Mouse (Mus musculus) lung, postnatal 0 days (tissue): ENCODE measurements around the gene Mrps7. TPM values are rescaled to one million over a fixed set of nuclear protein-coding genes. Genes with fewer than 3 reads are reported as not detected.

ENCODE experiments used
- ATAC-seq: fragments of 200-750 bp; cut with Nextera tagmentation; 2 replicates; pipeline ENCODE4 v1.8.0; 2017; ENCODE audit warnings: moderate library complexity
- DNase-seq: peaks from one replicate; pipeline ENCODE4 v3.0.0-alpha.2; 2016; ENCODE audit warnings: low spot score
- H3K27ac ChIP-seq: fragments of 300-500 bp; sonication (generic); 2 replicates; pipeline ENCODE4 v1.5.1; 2014; ENCODE audit warnings: antibody characterized with exemption, mild to moderate bottlenecking, low read length, mixed read lengths
- H3K27me3 ChIP-seq: fragments of 300-500 bp; sonication (generic); replicated peaks from 2 replicates; pipeline ENCODE4 v1.6.1; 2014; ENCODE audit warnings: low read length, mixed read lengths; ENCODE audit not compliant: insufficient read depth
- H3K36me3 ChIP-seq: fragments of 300-500 bp; sonication (generic); 2 replicates; pipeline ENCODE4 v1.6.1; 2014; ENCODE audit warnings: low read length, mixed read lengths; ENCODE audit not compliant: insufficient read depth
- H3K4me1 ChIP-seq: fragments of 300-500 bp; sonication (generic); 2 replicates; pipeline ENCODE4 v1.6.1; 2014; ENCODE audit warnings: antibody characterized with exemption, low read depth, low read length, mixed read lengths; ENCODE audit not compliant: insufficient read depth
- H3K4me2 ChIP-seq: fragments of 300-500 bp; sonication (generic); replicated peaks from 2 replicates; pipeline ENCODE4 v1.6.1; 2014; ENCODE audit warnings: low read depth, mild to moderate bottlenecking, low read length, moderate library complexity, mixed read lengths
- H3K4me3 ChIP-seq: fragments of 300-500 bp; sonication (generic); 2 replicates; pipeline ENCODE4 v1.5.1; 2014; ENCODE audit warnings: low read depth, low read length
- H3K9ac ChIP-seq: fragments of 300-500 bp; sonication (generic); replicated peaks from 2 replicates; pipeline ENCODE4 v1.6.1; 2014; ENCODE audit warnings: low read depth, mild to moderate bottlenecking
- H3K9me3 ChIP-seq: fragments of 300-500 bp; sonication (generic); 2 replicates; pipeline ENCODE4 v1.6.1; 2016; ENCODE audit warnings: low read length, mixed read lengths
- CTCF ChIP-seq: IDR thresholded peaks from 2 replicates; pipeline ENCODE4 v1.5.1; 2016; ENCODE audit warnings: antibody characterized with exemption, mild to moderate bottlenecking
- EP300 ChIP-seq: IDR thresholded peaks from 2 replicates; pipeline ENCODE4 v1.6.1; 2016; ENCODE audit warnings: antibody characterized with exemption, mild to moderate bottlenecking, control low read depth
- WGBS: fragments of 180-500 bp; shearing (Covaris S2); extraction: QIAGEN DNeasy Blood & Tissue Kit; methylation state at CpG from one replicate; pipeline ENCODE4 v1.1.7; 2014; 5-methylcytosine and 5-hydroxymethylcytosine counted together
- polyA plus RNA-seq: library from polyadenylated mRNA; unstranded; fragments of >200 nt; fragmentation: Nextera tagmentation; extraction: Ambion mirVana; gene quantifications from 2 replicates; pipeline ENCODE4 v1.2.1, GENCODE M21; 2015

The Mrps7 gene
- polyA plus RNA-seq, 1 experiment from 2014 or later, result 47.4 TPM

DNA sequence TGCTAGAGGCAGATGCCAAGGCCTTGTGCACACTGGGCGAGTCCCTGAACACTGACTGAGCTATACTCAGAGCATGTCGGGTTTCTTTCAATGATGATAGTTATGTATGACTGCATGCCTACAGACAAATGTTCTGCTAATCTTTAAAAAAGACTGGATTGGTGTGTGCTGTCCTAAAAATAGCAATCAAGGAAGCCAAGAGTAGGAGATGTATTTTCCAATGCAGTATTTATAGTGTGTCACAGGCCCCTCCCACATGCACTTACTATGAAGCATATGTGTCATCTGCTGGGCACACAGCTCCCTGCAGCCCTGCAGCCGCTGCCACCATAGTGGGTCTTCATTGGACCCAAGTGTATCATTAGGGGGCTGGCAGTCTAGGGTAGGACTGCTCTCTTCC, 49.5 kb downstream of the Mrps7 start:
- 80% methylated on average over 3 of the region's 3 CpGs for WGBS
- Histone ChIP-seq H3K4me3 (no peak overlapping the region), H3K4me2 (no peak overlapping the region), H3K27ac (no peak overlapping the region), H3K36me3 (no peaks in the 10 kb centered on the region; the same call in 1 of the 2 replicates), H3K4me1 (no peaks in the 10 kb centered on the region), H3K9ac (no peak overlapping the region), H3K9me3 (no peaks in the 10 kb centered on the region), H3K27me3 (no peaks in the 10 kb centered on the region)
- ATAC-seq (no peak), DNase-seq (no peak)
- TF ChIP-seq EP300 (no peak), CTCF (no peak)

DNA sequence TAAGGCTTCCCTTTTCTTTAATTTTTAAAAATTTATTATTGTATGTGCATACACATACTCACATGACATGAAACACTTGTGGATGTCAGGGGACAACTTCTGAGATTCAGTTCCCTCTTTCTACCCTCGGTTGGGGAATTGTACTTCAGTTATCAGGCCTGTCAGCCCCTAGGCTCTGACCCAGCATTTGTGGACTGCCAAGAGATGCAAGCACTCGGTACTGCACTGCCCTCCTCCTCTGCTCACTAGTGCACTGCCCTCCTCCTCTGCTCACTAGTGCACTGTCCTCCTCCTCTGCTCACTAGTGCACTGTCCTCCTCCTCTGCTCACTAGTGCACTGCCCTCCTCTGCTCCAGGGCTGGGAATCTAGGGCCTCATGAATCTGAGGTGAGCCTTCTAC, 50.4 kb downstream of the Mrps7 start:
- WGBS, result 68% methylated on average over 2 of the region's 2 CpGs
- Histone ChIP-seq H3K9me3 (no peaks in the 10 kb centered on the region), H3K4me2 (no peak overlapping the region), H3K36me3 (no peaks in the 10 kb centered on the region; the same call in 1 of the 2 replicates), H3K4me3 (no peak overlapping the region), H3K4me1 (no peaks in the 10 kb centered on the region), H3K27me3 (no peaks in the 10 kb centered on the region), H3K9ac (no peak overlapping the region), H3K27ac (no peak overlapping the region)
- no peak for TF ChIP-seq EP300
- no peak for TF ChIP-seq CTCF
- DNase-seq (no peak), ATAC-seq (no peak)

Other genes starting within 250 kb of the Mrps7 start
- 16.0 and 17.9 TPM in 2 replicates for gene Hid1, start 236.2 kb upstream of the Mrps7 start, polyA plus RNA-seq
- 14.0 and 15.8 TPM in 2 replicates for gene Cdr2l, start 222.0 kb upstream of the Mrps7 start, polyA plus RNA-seq
- 154 and 180 TPM in 2 replicates for gene Mrpl58, start 200.2 kb upstream of the Mrps7 start, polyA plus RNA-seq
- gene Atp5h, start 184.0 kb upstream of the Mrps7 start, polyA plus RNA-seq, result 669 and 721 TPM in 2 replicates
- 18.6 and 19.1 TPM in 2 replicates for gene Kctd2, start 183.8 kb upstream of the Mrps7 start, polyA plus RNA-seq
- not detected in 2 replicates for gene Trim80, start 163.4 kb upstream of the Mrps7 start, polyA plus RNA-seq
- 0.07 and 0.13 TPM in 2 replicates for gene Slc16a5, start 141.5 kb upstream of the Mrps7 start, polyA plus RNA-seq
- 6.4 and 9.0 TPM in 2 replicates for gene Armc7, start 128.3 kb upstream of the Mrps7 start, polyA plus RNA-seq
- gene Nt5c, start 112.1 kb upstream of the Mrps7 start, polyA plus RNA-seq, result 102 and 109 TPM in 2 replicates
- gene Jpt1, start 89.5 kb upstream of the Mrps7 start, polyA plus RNA-seq, result 195 and 201 TPM in 2 replicates
- gene Sumo2, start 67.6 kb upstream of the Mrps7 start, polyA plus RNA-seq, result 546 and 580 TPM in 2 replicates
- 38.4 and 44.2 TPM in 2 replicates for gene Nup85, start 39.5 kb upstream of the Mrps7 start, polyA plus RNA-seq
- gene Gga3, start 126 bp downstream of the Mrps7 start, polyA plus RNA-seq, result 6.8 and 8.1 TPM in 2 replicates
- gene Mif4gd, start 9.0 kb downstream of the Mrps7 start, polyA plus RNA-seq, result 74.7 and 78.6 TPM in 2 replicates
- gene Slc25a19, start 24.4 kb downstream of the Mrps7 start, polyA plus RNA-seq, result 18.9 and 19.5 TPM in 2 replicates
- gene Grb2, start 104.7 kb downstream of the Mrps7 start, polyA plus RNA-seq, result 62.8 and 75.9 TPM in 2 replicates
- 17.0 and 19.4 TPM in 2 replicates for gene Tmem94, start 161.5 kb downstream of the Mrps7 start, polyA plus RNA-seq
- gene Caskin2, start 209.7 kb downstream of the Mrps7 start, polyA plus RNA-seq, result 17.5 and 17.9 TPM in 2 replicates
- 18.2 and 19.9 TPM in 2 replicates for gene Tsen54, start 210.8 kb downstream of the Mrps7 start, polyA plus RNA-seq
- 66.0 and 70.1 TPM in 2 replicates for gene Llgl2, start 220.1 kb downstream of the Mrps7 start, polyA plus RNA-seq